Mouse (Mus musculus): ENCODE measurements around the gene Ldlrad3. TPM values are rescaled to one million over a fixed set of nuclear protein-coding genes. Genes with fewer than 3 reads are reported as not detected.

The Ldlrad3 gene
- polyA plus RNA-seq, 1 experiment from 2014 or later = 4.6 TPM

DNA sequence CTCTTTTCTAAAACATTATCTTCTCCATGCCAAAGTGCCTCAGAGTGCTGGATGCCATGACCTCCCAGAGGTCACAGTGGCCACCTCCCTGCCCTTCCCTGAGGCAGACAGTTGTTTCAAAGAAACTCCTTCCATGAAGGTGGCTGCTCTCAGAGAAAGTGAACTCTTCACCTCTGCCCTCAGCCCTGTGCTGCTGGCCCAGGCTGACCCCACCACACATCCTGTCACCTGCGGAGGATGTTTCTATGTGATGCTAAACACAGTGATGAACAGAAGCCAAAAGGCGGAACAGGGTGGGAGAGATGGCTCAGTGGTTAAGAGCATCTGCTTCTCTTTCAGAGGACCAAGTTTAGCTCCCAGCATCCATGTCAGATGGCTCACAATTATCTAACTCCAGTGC lies 75.9 kb downstream of the Ldlrad3 start:
- Histone ChIP-seq H3K27me3 (ENCODE audit: insufficient read depth, low read length) (no peaks in the 10 kb centered on the region), H3K4me3 (ENCODE audit: low read depth, low read length) (no peak overlapping the region), H3K9ac (replicated peaks) (no peak overlapping the region), H3K36me3 (replicated peaks; ENCODE audit: insufficient read depth, low read length) (no peaks in the 10 kb centered on the region), H3K4me1 (ENCODE audit: insufficient read depth) (peaks cover 7% of the 10 kb centered on the region; the same call in 1 of the 2 replicates), H3K27ac (ENCODE audit: low read depth) (no peak overlapping the region), H3K9me3 (ENCODE audit: low read length) (no peaks in the 10 kb centered on the region), H3K4me2 (ENCODE audit: low read depth, low read length) (no peak overlapping the region)
- TF ChIP-seq EP300 (IDR thresholded peaks at IDR 0.05; ENCODE audit: low read depth) (no peak), CTCF (IDR thresholded peaks at IDR 0.05; ENCODE audit: low read depth) (0 out of 2 replicates have a peak, but pooled peaks have one; percentile 1)
- 89% methylated on average over 2 of the region's 2 CpGs for WGBS (ENCODE audit: insufficient replicate concordance)
- no peak for DNase-seq
- no peak for ATAC-seq

DNA sequence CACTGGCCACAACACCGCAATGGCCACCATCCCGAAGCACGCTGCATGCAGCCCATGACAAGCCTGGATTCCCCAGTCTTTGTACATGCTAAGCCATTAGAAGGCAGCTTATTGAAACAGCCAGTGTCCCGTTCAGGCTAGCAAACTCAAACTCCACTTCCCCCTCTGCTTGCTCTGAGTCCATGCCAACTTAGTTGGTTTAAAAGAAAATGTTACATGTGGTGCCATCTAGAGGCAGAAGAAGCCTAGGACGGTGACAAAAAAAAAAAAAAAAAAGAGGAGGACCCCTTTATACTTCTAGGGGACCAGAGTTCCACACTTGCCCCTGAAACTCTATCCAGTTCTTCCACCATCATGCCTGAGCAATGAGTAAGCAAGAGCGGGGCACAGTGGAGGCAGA lies 78.9 kb downstream of the Ldlrad3 start:
- ATAC-seq (no peak), DNase-seq (peak; percentile 27)
- TF ChIP-seq EP300 (IDR thresholded peaks at IDR 0.05; ENCODE audit: low read depth) (no peak), CTCF (IDR thresholded peaks at IDR 0.05; ENCODE audit: low read depth) (peak; percentile 58)
- H3K36me3 ChIP-seq (replicated peaks; ENCODE audit: insufficient read depth, low read length) = no peaks in the 10 kb centered on the region
- H3K9ac ChIP-seq (replicated peaks) = no peak overlapping the region
- WGBS (ENCODE audit: insufficient replicate concordance) = 63% methylated on average over 6 of the region's 6 CpGs
- H3K27ac ChIP-seq (ENCODE audit: low read depth) = no peak overlapping the region
- peaks cover 3% of the 10 kb centered on the region; the same call in 1 of the 2 replicates for H3K4me1 ChIP-seq (ENCODE audit: insufficient read depth)
- H3K4me3 ChIP-seq (ENCODE audit: low read depth, low read length) = no peak overlapping the region
- H3K27me3 ChIP-seq (ENCODE audit: insufficient read depth, low read length) = no peaks in the 10 kb centered on the region
- no peak overlapping the region for H3K4me2 ChIP-seq (ENCODE audit: low read depth, low read length)
- no peaks in the 10 kb centered on the region for H3K9me3 ChIP-seq (ENCODE audit: low read length)

DNA sequence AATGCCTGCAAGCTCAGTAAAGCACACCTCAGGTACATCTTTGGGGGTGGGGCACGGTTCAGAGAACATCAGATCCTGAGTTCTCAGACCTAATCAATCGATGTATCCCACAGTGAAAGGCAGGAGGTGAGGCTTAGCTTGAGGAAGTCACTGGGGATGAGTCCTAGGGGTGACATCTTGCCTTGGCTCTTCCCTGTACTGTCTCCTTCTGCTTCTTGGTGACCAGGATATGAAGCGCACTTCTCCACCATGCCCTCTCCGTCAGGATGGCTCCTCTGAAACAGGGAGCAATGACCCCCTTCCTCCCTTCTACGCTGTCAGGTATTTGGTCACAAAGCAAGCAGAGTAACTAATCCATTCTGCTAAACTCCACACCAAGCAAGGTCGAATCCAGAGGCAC lies 79.5 kb downstream of the Ldlrad3 start:
- H3K27me3 ChIP-seq (ENCODE audit: insufficient read depth, low read length) = no peaks in the 10 kb centered on the region
- ATAC-seq (no peak), DNase-seq (no peak)
- no peaks in the 10 kb centered on the region for H3K36me3 ChIP-seq (replicated peaks; ENCODE audit: insufficient read depth, low read length)
- no peak overlapping the region for H3K4me3 ChIP-seq (ENCODE audit: low read depth, low read length)
- H3K4me2 ChIP-seq (ENCODE audit: low read depth, low read length) = no peak overlapping the region
- WGBS (ENCODE audit: insufficient replicate concordance) = 81% methylated on average over 6 of the region's 6 CpGs
- H3K9ac ChIP-seq (replicated peaks) = no peak overlapping the region
- no peaks in the 10 kb centered on the region for H3K9me3 ChIP-seq (ENCODE audit: low read length)
- H3K27ac ChIP-seq (ENCODE audit: low read depth) = no peak overlapping the region
- H3K4me1 ChIP-seq (ENCODE audit: insufficient read depth) = peaks cover 3% of the 10 kb centered on the region; the same call in 1 of the 2 replicates
- no peak for TF ChIP-seq CTCF (IDR thresholded peaks at IDR 0.05; ENCODE audit: low read depth)
- TF ChIP-seq EP300 (IDR thresholded peaks at IDR 0.05; ENCODE audit: low read depth) = no peak

DNA sequence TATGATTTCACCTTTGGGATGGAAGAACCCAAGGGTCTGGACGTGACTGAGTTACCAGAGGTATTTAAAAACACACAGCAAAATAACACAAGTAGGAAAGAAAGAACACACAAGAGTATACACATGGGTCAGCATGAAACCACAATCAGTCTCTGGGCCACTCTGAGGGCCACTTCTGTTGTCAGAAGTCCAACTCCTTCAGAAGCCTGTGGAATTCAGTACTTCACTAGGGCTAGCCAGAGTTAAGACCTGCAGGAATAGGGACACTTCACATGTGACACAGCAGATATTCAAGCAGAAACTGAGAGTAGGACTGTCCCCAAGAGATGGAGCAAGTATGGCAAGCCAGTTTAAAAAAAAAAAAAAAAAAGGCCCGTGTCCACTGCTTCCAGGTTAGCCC lies 80.7 kb downstream of the Ldlrad3 start:
- no peak for DNase-seq
- Histone ChIP-seq H3K4me2 (ENCODE audit: low read depth, low read length) (no peak overlapping the region), H3K36me3 (replicated peaks; ENCODE audit: insufficient read depth, low read length) (no peaks in the 10 kb centered on the region), H3K9me3 (ENCODE audit: low read length) (no peaks in the 10 kb centered on the region), H3K27me3 (ENCODE audit: insufficient read depth, low read length) (no peaks in the 10 kb centered on the region), H3K27ac (ENCODE audit: low read depth) (no peak overlapping the region), H3K4me3 (ENCODE audit: low read depth, low read length) (no peak overlapping the region), H3K9ac (replicated peaks) (no peak overlapping the region), H3K4me1 (ENCODE audit: insufficient read depth) (peaks cover 3% of the 10 kb centered on the region; the same call in 1 of the 2 replicates)
- no peak for TF ChIP-seq EP300 (IDR thresholded peaks at IDR 0.05; ENCODE audit: low read depth)
- no peak for TF ChIP-seq CTCF (IDR thresholded peaks at IDR 0.05; ENCODE audit: low read depth)
- ATAC-seq = no peak
- WGBS (ENCODE audit: insufficient replicate concordance) = 76% methylated on average over 2 of the region's 2 CpGs

DNA sequence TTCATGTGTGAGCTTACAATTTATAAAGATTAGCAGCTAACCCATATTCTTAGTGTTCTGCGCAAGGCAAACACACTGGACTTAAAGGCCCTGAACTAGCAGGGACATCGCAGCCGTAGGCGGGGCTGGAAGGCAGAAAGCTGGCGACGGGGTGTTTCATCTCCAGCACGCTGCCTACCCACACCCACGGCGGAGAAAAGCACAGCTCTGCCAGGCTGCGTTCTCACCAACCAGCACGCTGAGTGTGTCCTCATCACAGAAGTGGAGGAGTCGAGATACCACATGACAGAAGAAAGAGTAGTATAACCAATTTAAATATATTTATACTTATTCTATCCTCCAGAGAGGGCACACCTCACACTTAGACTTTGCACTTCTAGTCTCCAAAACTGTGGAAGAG lies 82.2 kb downstream of the Ldlrad3 start:
- Histone ChIP-seq H3K27me3 (ENCODE audit: insufficient read depth, low read length) (no peaks in the 10 kb centered on the region), H3K9me3 (ENCODE audit: low read length) (no peaks in the 10 kb centered on the region), H3K9ac (replicated peaks) (no peak overlapping the region), H3K4me1 (ENCODE audit: insufficient read depth) (peaks cover 3% of the 10 kb centered on the region; the same call in 1 of the 2 replicates), H3K27ac (ENCODE audit: low read depth) (no peak overlapping the region), H3K4me2 (ENCODE audit: low read depth, low read length) (no peak overlapping the region), H3K4me3 (ENCODE audit: low read depth, low read length) (no peak overlapping the region), H3K36me3 (replicated peaks; ENCODE audit: insufficient read depth, low read length) (no peaks in the 10 kb centered on the region)
- ATAC-seq (no peak), DNase-seq (no peak)
- 89% methylated on average over 12 of the region's 12 CpGs for WGBS (ENCODE audit: insufficient replicate concordance)
- TF ChIP-seq CTCF (IDR thresholded peaks at IDR 0.05; ENCODE audit: low read depth) (no peak), EP300 (IDR thresholded peaks at IDR 0.05; ENCODE audit: low read depth) (no peak)

DNA sequence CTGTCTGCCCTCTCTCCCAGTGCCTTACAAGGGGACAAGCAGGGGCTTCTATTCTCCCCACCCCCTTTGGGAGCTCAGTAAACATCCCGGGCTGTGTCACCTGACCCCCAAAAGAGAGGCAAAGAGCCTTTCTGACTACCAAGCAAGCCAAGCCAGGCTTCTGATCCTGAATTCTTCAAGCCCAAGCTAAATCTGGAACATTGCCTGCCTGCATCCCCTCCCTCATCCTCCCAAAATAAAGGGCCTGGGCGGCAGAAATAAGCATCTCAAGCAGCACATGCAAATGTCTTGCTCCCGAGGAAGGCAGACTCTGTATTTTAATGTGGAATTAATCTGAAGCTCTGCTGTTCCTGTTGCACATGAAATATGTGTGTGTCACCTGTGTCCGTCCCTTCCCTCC lies 85.7 kb downstream of the Ldlrad3 start:
- Histone ChIP-seq H3K4me3 (ENCODE audit: low read depth, low read length) (no peak overlapping the region), H3K27ac (ENCODE audit: low read depth) (no peak overlapping the region), H3K9me3 (ENCODE audit: low read length) (no peaks in the 10 kb centered on the region), H3K4me2 (ENCODE audit: low read depth, low read length) (no peak overlapping the region), H3K9ac (replicated peaks) (no peak overlapping the region), H3K27me3 (ENCODE audit: insufficient read depth, low read length) (no peaks in the 10 kb centered on the region), H3K36me3 (replicated peaks; ENCODE audit: insufficient read depth, low read length) (no peaks in the 10 kb centered on the region), H3K4me1 (ENCODE audit: insufficient read depth) (no peaks in the 10 kb centered on the region)
- ATAC-seq (no peak), DNase-seq (no peak)
- no peak for TF ChIP-seq CTCF (IDR thresholded peaks at IDR 0.05; ENCODE audit: low read depth)
- no peak for TF ChIP-seq EP300 (IDR thresholded peaks at IDR 0.05; ENCODE audit: low read depth)
- WGBS (ENCODE audit: insufficient replicate concordance) = 69% methylated on average over 4 of the region's 4 CpGs

Data from liver, postnatal 0 days (tissue).